Mouse (Mus musculus) small intestine, adult 2 months (tissue): Measurements from ENCODE around the gene Podxl2. TPM values are rescaled to one million over a fixed set of nuclear protein-coding genes. Genes with fewer than 3 reads are reported as not detected.

Experiments used
- H3K27ac ChIP-seq: fragments of 200-500 bp; 2 replicates; pipeline ENCODE4 v1.5.1; 2012; ENCODE audit warnings: low read depth, low read length, control low read depth, inconsistent platforms; ENCODE audit not compliant: insufficient read depth
- H3K27me3 ChIP-seq: fragments of 200-500 bp; 2 replicates; pipeline ENCODE4 v1.6.1; 2012; ENCODE audit warnings: mild to moderate bottlenecking, moderate library complexity, low read length, inconsistent platforms; ENCODE audit not compliant: control insufficient read depth, insufficient read depth
- H3K36me3 ChIP-seq: fragments of 200-500 bp; 2 replicates; pipeline ENCODE4 v1.6.1; 2012; ENCODE audit warnings: mild to moderate bottlenecking, low read length, control low read depth, inconsistent platforms; ENCODE audit not compliant: control insufficient read depth, insufficient read depth
- H3K4me1 ChIP-seq: fragments of 200-500 bp; 2 replicates; pipeline ENCODE4 v1.6.1; 2012; ENCODE audit warnings: low read length, inconsistent platforms, mixed read lengths; ENCODE audit not compliant: control insufficient read depth, insufficient read depth, insufficient read length
- H3K4me3 ChIP-seq: fragments of 200-500 bp; 2 replicates; pipeline ENCODE4 v1.5.1; 2012; ENCODE audit warnings: low read depth, mild to moderate bottlenecking, control low read depth, inconsistent platforms, low read length, moderate library complexity
- CTCF ChIP-seq: fragments of 200-500 bp; IDR thresholded peaks from 2 replicates; pipeline ENCODE4 v1.5.1; 2012; ENCODE audit warnings: low read depth, mild to moderate bottlenecking, control low read depth, inconsistent platforms, low read length, moderate library complexity, mixed read lengths; ENCODE audit not compliant: insufficient replicate concordance, insufficient read length; ENCODE audit errors: extremely low read depth
- POLR2A ChIP-seq: fragments of 200-500 bp; IDR thresholded peaks from 2 replicates; pipeline ENCODE4 v1.6.1; 2012; ENCODE audit warnings: low read depth, mild to moderate bottlenecking, control low read depth, inconsistent platforms, low read length, moderate library complexity
- WGBS: fragments of 180-500 bp; shearing (Covaris S2); methylation state at CpG from one replicate; pipeline ENCODE4 v1.1.7; 2018; 5-methylcytosine and 5-hydroxymethylcytosine counted together
- polyA plus RNA-seq: library from polyadenylated mRNA; depleted of rRNA; stranded (reverse); fragments of >200 nt; gene quantifications from 2 replicates; pipeline ENCODE4 v1.2.3, GENCODE M21; 2012

Podxl2 gene
- polyA plus RNA-seq, 1 experiment, result 22.1 TPM

DNA sequence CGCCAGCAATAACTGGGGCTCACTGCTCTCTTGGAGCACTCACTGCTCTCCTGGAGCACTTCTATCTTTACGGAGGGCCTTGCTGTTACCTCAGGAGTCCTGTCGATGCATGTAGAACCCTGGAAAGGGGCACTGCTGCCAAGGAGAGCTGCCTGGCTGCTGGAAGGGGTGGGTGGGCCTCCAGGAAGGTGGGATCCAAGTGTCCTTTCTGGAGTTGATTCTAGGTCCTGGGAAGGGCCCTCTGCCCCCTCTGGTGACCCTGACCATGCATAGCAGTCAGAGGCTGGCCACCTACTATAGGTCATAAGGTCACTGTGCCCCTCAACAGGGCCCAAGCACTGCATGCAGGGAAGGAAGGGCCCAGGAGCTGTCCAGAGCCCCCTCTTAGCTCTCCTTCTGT lies 47.9 kb downstream of the Podxl2 start:
- H3K27ac ChIP-seq, result no peak overlapping the region
- H3K36me3 ChIP-seq, result no peaks in the 10 kb centered on the region
- WGBS, result 68% methylated on average over 3 of the region's 3 CpGs
- TF ChIP-seq CTCF, result no peak
- no peak for TF ChIP-seq POLR2A
- H3K4me3 ChIP-seq, result no peak overlapping the region
- H3K4me1 ChIP-seq, result no peaks in the 10 kb centered on the region
- no peaks in the 10 kb centered on the region for H3K27me3 ChIP-seq

DNA sequence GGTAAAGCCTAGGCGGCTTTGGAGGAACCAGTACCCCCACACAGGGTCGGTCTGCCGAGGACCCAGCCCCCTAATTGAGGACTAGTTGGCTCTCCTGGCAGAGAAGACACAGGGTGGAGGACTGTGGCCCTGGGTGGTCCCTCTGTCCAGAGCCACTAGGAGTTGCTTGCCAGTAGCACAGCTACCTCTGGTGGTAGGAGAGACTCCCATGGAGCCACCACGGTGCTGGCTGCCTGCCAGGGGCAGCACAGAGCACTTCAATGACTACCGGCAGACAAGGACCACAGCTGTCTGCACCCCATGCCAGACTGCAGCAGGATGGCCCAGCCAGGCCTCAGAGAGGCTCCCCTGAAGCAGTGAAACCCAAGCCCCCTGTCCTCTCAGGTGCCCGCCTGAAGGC lies 48.3 kb downstream of the Podxl2 start:
- no peaks in the 10 kb centered on the region for H3K27me3 ChIP-seq
- no peaks in the 10 kb centered on the region for H3K36me3 ChIP-seq
- H3K4me3 ChIP-seq, result no peak overlapping the region
- no peaks in the 10 kb centered on the region for H3K4me1 ChIP-seq
- no peak overlapping the region for H3K27ac ChIP-seq
- 44% methylated on average over 6 of the region's 6 CpGs for WGBS
- TF ChIP-seq POLR2A (no peak), CTCF (no peak)

DNA sequence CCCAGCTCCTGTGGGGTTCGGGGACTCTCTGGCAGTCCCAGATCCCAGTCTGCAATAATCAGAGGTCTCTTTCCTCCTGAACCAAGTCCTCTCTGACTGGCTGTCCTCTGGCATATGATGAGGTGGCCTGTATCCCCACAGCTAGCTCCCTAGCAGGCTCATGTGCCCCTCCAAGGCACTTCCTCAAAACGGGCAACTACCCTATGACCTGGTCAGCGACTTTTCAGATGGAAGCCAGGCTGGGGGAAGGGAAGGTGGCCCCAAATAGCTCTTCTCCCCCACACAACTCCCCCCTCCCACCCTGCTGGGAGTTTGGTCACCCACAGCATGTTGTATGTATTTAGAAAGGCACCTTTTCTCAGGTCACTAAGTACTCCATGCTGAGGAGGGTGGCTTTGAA lies 48.8 kb downstream of the Podxl2 start:
- Histone ChIP-seq H3K36me3 (no peaks in the 10 kb centered on the region), H3K27ac (no peak overlapping the region), H3K4me1 (no peaks in the 10 kb centered on the region; the same call in 1 of the 2 replicates), H3K4me3 (no peak overlapping the region), H3K27me3 (no peaks in the 10 kb centered on the region)
- 53% methylated on average over 3 of the region's 3 CpGs for WGBS
- TF ChIP-seq POLR2A (no peak), CTCF (no peak)

DNA sequence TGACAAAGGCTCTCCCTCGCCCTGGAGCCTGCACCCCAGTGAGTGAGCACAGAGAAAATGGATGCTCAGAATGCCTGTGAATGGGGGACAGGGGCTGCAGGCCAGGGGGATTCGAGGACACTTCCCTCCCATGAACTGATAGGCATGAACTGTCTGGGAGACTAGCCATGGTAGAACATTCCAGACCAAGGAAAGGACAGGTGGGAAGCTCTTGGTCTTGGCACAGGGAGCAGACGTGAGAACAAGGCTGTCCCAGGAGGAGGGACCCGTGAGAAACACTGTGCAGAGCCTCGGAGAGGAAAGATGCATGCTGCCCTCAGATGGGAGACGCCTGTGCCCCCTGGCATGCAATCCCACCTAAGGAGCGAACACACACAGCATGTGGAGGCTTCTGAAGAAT lies 50.7 kb downstream of the Podxl2 start:
- Histone ChIP-seq H3K36me3 (no peaks in the 10 kb centered on the region), H3K27ac (no peak overlapping the region), H3K4me3 (no peak overlapping the region), H3K27me3 (no peaks in the 10 kb centered on the region), H3K4me1 (no peaks in the 10 kb centered on the region; the same call in 1 of the 2 replicates)
- whole genome bisulfite sequencing, result 74% methylated on average over 7 of the region's 7 CpGs
- TF ChIP-seq CTCF (no peak), POLR2A (no peak)

DNA sequence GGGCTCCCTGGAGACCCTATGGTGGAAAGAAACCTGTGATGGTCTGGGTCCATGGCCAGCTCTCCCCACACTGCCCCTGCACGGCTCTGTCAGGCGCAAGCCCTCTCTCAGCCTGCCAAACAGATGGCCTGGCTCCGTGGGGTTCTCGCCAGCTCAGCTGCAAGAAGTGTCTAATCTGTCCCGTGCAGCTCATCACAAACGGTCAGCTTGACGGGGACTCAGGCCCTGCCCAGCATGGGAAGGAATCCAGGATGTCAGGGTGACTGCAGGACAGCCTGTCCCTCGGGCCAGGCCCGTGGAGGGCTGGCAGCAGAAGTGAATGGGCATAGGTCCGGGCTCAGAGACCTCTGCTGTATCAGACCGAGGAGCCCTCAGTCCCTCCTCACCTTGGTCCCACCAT lies 52.9 kb downstream of the Podxl2 start:
- no peak for TF ChIP-seq POLR2A
- TF ChIP-seq CTCF, result no peak

GRCm38 (mm10) chr6:88821294-88821693 lies 53.5 kb downstream of the Podxl2 start:
- no peaks in the 10 kb centered on the region for H3K27me3 ChIP-seq
- TF ChIP-seq POLR2A, result no peak
- no peak for TF ChIP-seq CTCF
- WGBS, result 87% methylated on average over 6 of the region's 6 CpGs
- no peak overlapping the region for H3K27ac ChIP-seq
- no peaks in the 10 kb centered on the region for H3K36me3 ChIP-seq
- no peak overlapping the region for H3K4me3 ChIP-seq
- no peaks in the 10 kb centered on the region; the same call in 1 of the 2 replicates for H3K4me1 ChIP-seq

More for the DNA sequence above, 52.9 kb downstream of the Podxl2 start:
- no peak overlapping the region for H3K4me3 ChIP-seq
- H3K36me3 ChIP-seq, result no peaks in the 10 kb centered on the region
- H3K27ac ChIP-seq, result no peak overlapping the region
- no peaks in the 10 kb centered on the region; the same call in 1 of the 2 replicates for H3K4me1 ChIP-seq
- 77% methylated on average over 11 of the region's 11 CpGs for WGBS
- H3K27me3 ChIP-seq, result no peaks in the 10 kb centered on the region

DNA sequence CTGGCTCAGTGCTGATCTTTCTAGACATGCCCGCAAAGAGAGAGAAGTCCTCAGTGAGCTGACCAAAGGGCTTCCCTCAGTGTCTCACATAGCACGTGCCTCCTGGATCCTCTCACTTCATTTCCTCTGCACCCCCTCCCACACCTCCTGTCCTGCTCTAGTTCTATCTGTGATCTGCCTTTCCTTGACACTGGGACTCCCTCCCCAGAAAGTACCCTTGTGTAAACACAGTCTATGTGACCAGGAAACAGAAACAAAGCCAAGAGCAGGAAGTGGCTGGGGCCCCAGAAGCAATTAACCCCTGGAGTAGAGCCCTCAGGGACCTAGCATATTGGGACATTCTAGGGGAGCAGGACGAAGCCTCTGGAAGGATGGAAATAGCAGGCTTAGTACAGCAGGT lies 54.0 kb downstream of the Podxl2 start:
- 12% methylated on average over 3 of the region's 3 CpGs for WGBS
- TF ChIP-seq POLR2A, result no peak
- no peak for TF ChIP-seq CTCF
- Histone ChIP-seq H3K27ac (no peak overlapping the region), H3K27me3 (no peaks in the 10 kb centered on the region), H3K36me3 (no peaks in the 10 kb centered on the region), H3K4me3 (no peak overlapping the region), H3K4me1 (no peaks in the 10 kb centered on the region; the same call in 1 of the 2 replicates)

GRCm38 (mm10) chr6:88816913-88817312 lies 57.9 kb downstream of the Podxl2 start:
- WGBS, result 79% methylated on average over 3 of the region's 3 CpGs

More at GRCm38 (mm10) chr6:88816913-88817312, 57.9 kb downstream of the Podxl2 start:
- H3K4me3 ChIP-seq, result no peak overlapping the region
- H3K27ac ChIP-seq, result no peak overlapping the region
- TF ChIP-seq POLR2A (no peak), CTCF (no peak)
- H3K27me3 ChIP-seq, result no peaks in the 10 kb centered on the region
- H3K4me1 ChIP-seq, result no peaks in the 10 kb centered on the region; the same call in 1 of the 2 replicates
- no peaks in the 10 kb centered on the region for H3K36me3 ChIP-seq
